Mouse (Mus musculus) hindbrain, embryonic 16.5 days (tissue): Measurements from ENCODE around the gene Sgms1. TPM values are rescaled to one million over a fixed set of nuclear protein-coding genes. Genes with fewer than 3 reads are reported as not detected.

Source experiments
- ATAC-seq: fragments of 200-750 bp; cut with Nextera tagmentation; 2 replicates; pipeline ENCODE4 v1.8.0; 2017; ENCODE audit warnings: moderate TSS enrichment, moderate library complexity
- H3K27ac ChIP-seq: fragments of 300-500 bp; sonication (generic); 2 replicates; pipeline ENCODE4 v1.5.1; 2014; ENCODE audit warnings: low read depth, mild to moderate bottlenecking, control low read depth, low read length, moderate library complexity
- H3K27me3 ChIP-seq: fragments of 300-500 bp; sonication (generic); replicated peaks from 2 replicates; pipeline ENCODE4 v1.6.1; 2014; ENCODE audit warnings: low read length; ENCODE audit not compliant: control insufficient read depth, insufficient read depth
- H3K36me3 ChIP-seq: fragments of 300-500 bp; sonication (generic); 2 replicates; pipeline ENCODE4 v1.6.1; 2014; ENCODE audit warnings: mild to moderate bottlenecking, low read length, moderate library complexity, mixed read lengths; ENCODE audit not compliant: control insufficient read depth, insufficient read depth
- H3K4me1 ChIP-seq: fragments of 300-500 bp; sonication (generic); 2 replicates; pipeline ENCODE4 v1.6.1; 2014; ENCODE audit warnings: low read depth, low read length; ENCODE audit not compliant: control insufficient read depth, insufficient read depth
- H3K4me2 ChIP-seq: fragments of 300-500 bp; sonication (generic); 2 replicates; pipeline ENCODE4 v1.6.1; 2014; ENCODE audit warnings: mild to moderate bottlenecking, low read length, control low read depth, moderate library complexity
- H3K4me3 ChIP-seq: fragments of 300-500 bp; sonication (generic); 2 replicates; pipeline ENCODE4 v1.5.1; 2014; ENCODE audit warnings: mild to moderate bottlenecking, low read length, control low read depth, moderate library complexity
- H3K9ac ChIP-seq: fragments of 300-500 bp; sonication (generic); 2 replicates; pipeline ENCODE4 v1.6.1; 2014; ENCODE audit warnings: low read depth, mild to moderate bottlenecking, control low read depth, low read length, moderate library complexity
- H3K9me3 ChIP-seq: fragments of 300-500 bp; sonication (generic); 2 replicates; pipeline ENCODE4 v1.6.1; 2014; ENCODE audit warnings: mild to moderate bottlenecking, low read length, moderate library complexity; ENCODE audit not compliant: control insufficient read depth
- WGBS: fragments of 180-500 bp; shearing (Covaris S2); extraction: QIAGEN DNeasy Blood & Tissue Kit; methylation state at CpG from one replicate; pipeline ENCODE4 v1.1.7; 2014; 5-methylcytosine and 5-hydroxymethylcytosine counted together
- polyA plus RNA-seq: library from polyadenylated mRNA; unstranded; fragments of >200 nt; fragmentation: Nextera tagmentation; extraction: Ambion mirVana; gene quantifications from 2 replicates; pipeline ENCODE4 v1.2.1, GENCODE M21; 2015

Sgms1 gene
- polyA plus RNA-seq, 1 experiment from 2014 or later, result 21.7 TPM

DNA sequence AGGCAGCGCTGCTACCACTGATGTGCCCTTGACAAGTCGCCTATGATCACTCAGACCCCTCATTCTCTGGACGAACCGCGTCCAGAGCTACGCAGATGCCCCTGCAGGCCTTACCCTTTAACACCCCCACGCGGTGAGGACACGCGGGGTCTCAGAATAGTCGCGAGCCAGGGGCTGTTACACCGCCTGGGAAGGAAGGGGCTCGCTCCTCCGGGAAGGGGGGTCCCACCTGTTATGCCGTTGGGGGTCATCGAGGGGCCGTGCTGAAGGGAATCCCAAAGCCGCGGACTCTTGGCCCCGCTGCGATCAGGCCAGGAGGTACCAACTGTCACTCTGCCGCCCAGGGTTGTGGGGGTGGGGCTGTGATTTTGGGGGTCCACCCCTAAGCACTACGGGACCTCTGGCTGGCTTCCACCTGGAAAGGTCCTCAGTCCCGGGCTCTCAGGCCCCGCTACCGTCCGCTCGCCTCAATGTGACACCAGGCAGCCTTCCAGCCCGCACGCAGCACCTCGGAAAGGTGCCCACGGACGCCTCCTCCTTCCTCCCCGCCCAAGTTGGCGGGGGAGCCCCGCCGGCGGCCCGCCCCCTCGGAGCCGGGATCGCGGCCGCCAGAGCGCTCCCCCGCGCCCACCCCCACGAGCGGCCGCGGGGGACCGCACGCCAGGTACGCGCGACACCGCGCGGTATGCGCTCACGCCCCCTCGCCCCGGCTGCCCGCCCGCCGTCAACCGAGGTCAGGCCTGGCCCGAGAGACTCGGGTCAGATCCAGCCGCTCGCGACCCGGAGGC lies 1.9 kb downstream of the Sgms1 start:
- no peaks in the 10 kb centered on the region for H3K9me3 ChIP-seq
- peak; percentile 37 for ATAC-seq
- peak overlapping the region; percentile 68 for H3K4me3 ChIP-seq
- H3K9ac ChIP-seq, result peak overlapping the region; percentile 89
- H3K27ac ChIP-seq, result peak overlapping the region; percentile 97
- H3K4me1 ChIP-seq, result peaks cover 16% of the 10 kb centered on the region
- H3K36me3 ChIP-seq, result no peaks in the 10 kb centered on the region
- no peaks in the 10 kb centered on the region for H3K27me3 ChIP-seq
- H3K4me2 ChIP-seq, result peak overlapping the region; percentile 85
- 1% methylated on average over 58 of the region's 74 CpGs for WGBS

DNA sequence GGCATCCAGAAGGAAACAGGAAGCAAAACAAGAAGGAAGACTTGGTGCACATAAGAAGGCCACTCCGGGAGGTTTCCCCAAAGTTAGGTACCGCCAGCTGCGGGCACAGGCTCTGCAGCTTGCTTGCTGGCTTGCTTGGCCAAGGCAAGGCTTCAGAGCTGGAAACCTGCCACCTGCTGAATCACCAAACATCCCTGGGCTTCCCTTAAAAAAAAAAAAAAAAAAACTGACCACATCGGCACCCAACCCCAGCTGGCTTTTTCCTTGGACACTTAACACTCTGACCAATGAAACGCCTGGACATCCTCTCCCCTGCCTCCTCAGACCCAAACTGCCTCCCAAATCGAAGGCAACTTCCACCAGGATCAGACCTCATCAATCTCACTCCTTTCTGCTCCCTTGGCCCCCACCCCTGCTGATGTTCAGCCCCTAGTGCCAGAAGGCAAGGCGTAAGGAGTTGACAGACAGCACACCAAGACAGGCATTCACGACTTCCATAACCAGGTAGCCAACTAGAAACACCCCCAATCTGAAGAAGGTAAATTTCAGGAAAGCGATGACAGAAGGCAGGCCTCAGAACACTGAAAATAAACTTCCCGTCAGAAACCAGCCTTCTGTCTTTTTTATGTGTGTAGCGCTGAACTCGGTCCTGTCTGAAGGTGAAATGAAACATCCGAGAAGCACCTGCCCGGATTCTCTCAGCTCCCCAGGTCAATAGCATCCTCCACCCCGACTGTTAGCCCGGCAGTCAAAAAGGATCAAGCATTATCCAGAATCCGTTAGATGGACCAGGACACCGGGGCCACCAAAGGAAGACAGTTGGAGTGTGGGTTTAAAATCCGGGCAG lies 2.7 kb downstream of the Sgms1 start:
- H3K9me3 ChIP-seq, result no peaks in the 10 kb centered on the region
- H3K4me1 ChIP-seq, result peaks cover 16% of the 10 kb centered on the region
- H3K4me3 ChIP-seq, result peak overlapping the region; percentile 68
- peak overlapping the region; percentile 97; the same call in 1 of the 2 replicates for H3K27ac ChIP-seq
- no peaks in the 10 kb centered on the region for H3K27me3 ChIP-seq
- WGBS, result 18% methylated on average over 19 of the region's 19 CpGs
- H3K9ac ChIP-seq, result peak overlapping the region; percentile 89
- no peaks in the 10 kb centered on the region for H3K36me3 ChIP-seq
- H3K4me2 ChIP-seq, result peak overlapping the region; percentile 85
- ATAC-seq, result no peak

GRCm38 (mm10) chr19:32383738-32384137 lies 5.8 kb downstream of the Sgms1 start:
- H3K9ac ChIP-seq, result no peak overlapping the region
- H3K36me3 ChIP-seq, result no peaks in the 10 kb centered on the region
- no peak overlapping the region for H3K4me2 ChIP-seq
- WGBS, result 97% methylated on average over 8 of the region's 8 CpGs
- no peak overlapping the region for H3K27ac ChIP-seq
- no peaks in the 10 kb centered on the region for H3K27me3 ChIP-seq
- no peak for ATAC-seq
- no peaks in the 10 kb centered on the region for H3K9me3 ChIP-seq
- H3K4me3 ChIP-seq, result no peak overlapping the region
- peaks cover 12% of the 10 kb centered on the region for H3K4me1 ChIP-seq

DNA sequence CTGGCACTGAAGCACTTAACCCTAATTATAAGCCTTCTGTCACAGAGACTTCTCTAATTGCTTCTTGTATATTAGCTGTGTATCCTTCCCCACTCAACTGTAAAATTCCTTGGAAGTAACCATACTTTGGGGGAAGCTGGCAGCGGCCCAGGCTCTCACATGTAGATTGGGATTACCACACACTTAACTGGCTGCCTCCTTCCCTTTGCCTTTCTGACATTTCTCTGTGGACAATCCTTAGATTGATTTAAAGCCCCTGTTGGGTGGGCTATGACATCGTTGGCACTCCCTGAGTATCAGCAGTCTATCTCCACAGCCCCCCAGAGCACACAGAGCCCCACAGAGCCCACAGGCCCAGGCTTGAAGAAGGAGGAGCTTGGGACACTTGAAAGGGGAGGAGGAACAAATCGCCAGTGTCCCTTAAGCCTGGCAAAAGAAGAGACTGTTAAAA lies 8.0 kb downstream of the Sgms1 start:
- no peak for ATAC-seq
- H3K9ac ChIP-seq, result no peak overlapping the region
- H3K4me3 ChIP-seq, result no peak overlapping the region
- H3K4me2 ChIP-seq, result no peak overlapping the region
- no peaks in the 10 kb centered on the region for H3K9me3 ChIP-seq
- no peaks in the 10 kb centered on the region for H3K27me3 ChIP-seq
- no peak overlapping the region for H3K27ac ChIP-seq
- H3K4me1 ChIP-seq, result peaks cover 8% of the 10 kb centered on the region
- H3K36me3 ChIP-seq, result no peaks in the 10 kb centered on the region
- 56% methylated on average over 3 of the region's 3 CpGs for WGBS

DNA sequence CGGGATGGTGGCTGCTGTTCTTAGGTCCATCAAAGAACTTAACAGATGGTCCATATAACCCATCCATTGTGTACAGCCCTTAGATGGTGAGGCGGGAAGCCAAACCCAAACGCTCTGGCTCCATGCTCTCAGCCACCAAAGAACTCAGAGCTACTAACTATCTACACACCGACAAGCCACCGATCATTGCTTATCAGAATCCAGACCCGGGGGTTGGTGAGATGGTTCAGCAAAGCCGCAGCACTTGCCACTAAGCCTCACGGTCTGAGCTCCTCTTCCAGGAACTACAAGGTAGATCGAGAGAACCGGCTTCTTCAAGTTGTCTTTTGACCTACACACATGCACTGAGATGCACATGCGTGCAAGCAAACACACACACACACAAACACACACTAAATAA lies 8.8 kb downstream of the Sgms1 start:
- H3K27me3 ChIP-seq, result no peaks in the 10 kb centered on the region
- peaks cover 5% of the 10 kb centered on the region; the same call in 1 of the 2 replicates for H3K4me1 ChIP-seq
- no peaks in the 10 kb centered on the region for H3K9me3 ChIP-seq
- no peak overlapping the region for H3K27ac ChIP-seq
- no peak for ATAC-seq
- H3K36me3 ChIP-seq, result no peaks in the 10 kb centered on the region
- H3K4me2 ChIP-seq, result no peak overlapping the region
- no peak overlapping the region for H3K4me3 ChIP-seq
- WGBS, result 98% methylated on average over 11 of the region's 11 CpGs
- H3K9ac ChIP-seq, result no peak overlapping the region

GRCm38 (mm10) chr19:32379239-32379920 lies 10.1 kb downstream of the Sgms1 start:
- Histone ChIP-seq H3K36me3 (no peaks in the 10 kb centered on the region), H3K27ac (no peak overlapping the region), H3K9ac (no peak overlapping the region), H3K4me2 (no peak overlapping the region), H3K27me3 (no peaks in the 10 kb centered on the region), H3K9me3 (no peaks in the 10 kb centered on the region), H3K4me3 (no peak overlapping the region), H3K4me1 (peaks cover 5% of the 10 kb centered on the region; the same call in 1 of the 2 replicates)
- no peak for ATAC-seq
- WGBS, result 83% methylated on average over 6 of the region's 6 CpGs

- 78% methylated on average over 3 of the region's 3 CpGs for WGBS
- H3K27ac ChIP-seq, result no peak overlapping the region
- ATAC-seq, result no peak
- no peaks in the 10 kb centered on the region for H3K27me3 ChIP-seq
- H3K9me3 ChIP-seq, result no peaks in the 10 kb centered on the region
- peaks cover 5% of the 10 kb centered on the region; the same call in 1 of the 2 replicates for H3K4me1 ChIP-seq
- no peaks in the 10 kb centered on the region for H3K36me3 ChIP-seq
- no peak overlapping the region for H3K9ac ChIP-seq
- no peak overlapping the region for H3K4me3 ChIP-seq
- H3K4me2 ChIP-seq, result no peak overlapping the region
Measured at GRCm38 (mm10) chr19:32378581-32378980, 10.9 kb downstream of the Sgms1 start.

DNA sequence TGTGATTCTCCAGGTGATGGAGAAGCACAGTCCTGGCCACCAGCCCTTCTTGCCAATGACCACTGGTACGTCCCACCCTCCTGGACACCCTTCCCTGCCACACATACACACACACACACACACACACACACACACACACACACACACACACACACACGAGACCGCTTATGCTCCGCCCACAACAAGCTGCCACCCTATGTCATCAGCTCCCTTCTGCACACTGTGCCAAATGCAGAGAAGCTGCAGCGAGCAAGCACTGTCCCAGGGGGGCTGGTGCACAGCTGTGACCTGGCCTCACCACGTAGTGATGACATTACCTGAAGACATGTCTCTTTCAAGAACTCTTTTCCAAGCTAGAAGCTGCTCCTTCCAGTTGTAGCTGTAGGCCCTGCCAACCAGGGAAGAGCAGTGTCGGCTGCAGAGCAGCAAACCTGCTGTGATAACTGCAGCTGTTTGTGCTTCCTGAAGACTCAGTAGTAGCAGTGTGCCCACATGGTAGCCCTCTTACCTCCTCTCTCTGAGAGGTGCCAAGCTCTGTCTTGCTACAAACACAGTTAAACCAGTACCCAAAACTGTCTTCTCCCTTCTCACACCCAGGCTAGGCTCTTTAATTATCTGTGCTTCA lies 11.7 kb downstream of the Sgms1 start:
- no peak overlapping the region for H3K9ac ChIP-seq
- H3K4me1 ChIP-seq, result peaks cover 5% of the 10 kb centered on the region; the same call in 1 of the 2 replicates
- H3K4me3 ChIP-seq, result no peak overlapping the region
- H3K9me3 ChIP-seq, result no peaks in the 10 kb centered on the region
- H3K27ac ChIP-seq, result no peak overlapping the region
- 48% methylated on average over 7 of the region's 7 CpGs for WGBS
- no peaks in the 10 kb centered on the region for H3K27me3 ChIP-seq
- ATAC-seq, result peak; percentile 52; the same call in 1 of the 2 replicates
- no peaks in the 10 kb centered on the region for H3K36me3 ChIP-seq
- no peak overlapping the region for H3K4me2 ChIP-seq
